10 mouse cellular contexts compared by ENCODE assay signal in the genomic region with DNA sequence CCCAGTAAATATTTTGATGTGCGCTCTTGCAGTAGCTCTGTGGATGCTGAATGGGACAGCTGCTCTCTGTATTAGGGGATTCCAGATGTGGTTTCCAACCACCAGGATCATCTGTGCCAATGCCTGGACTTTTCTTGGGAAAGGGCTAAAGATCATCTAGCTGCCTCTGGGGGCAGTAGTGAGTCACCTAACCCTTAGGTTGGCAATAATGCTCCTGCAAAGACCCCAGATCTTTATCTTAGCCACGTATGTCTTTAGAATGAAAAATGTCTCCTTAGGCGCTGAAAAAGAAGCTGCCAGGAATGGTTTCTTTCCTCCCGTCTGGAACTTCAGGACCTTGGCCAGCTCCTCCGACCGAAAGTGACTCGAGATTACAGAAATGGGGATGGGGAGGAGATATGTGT. TPM values are rescaled to one million over a fixed set of nuclear protein-coding genes. Genes with fewer than 3 reads are reported as not detected.
DNase-seq lines count a peak whose midpoint lies in the region; ATAC-seq and TF ChIP-seq lines count a peak whose summit lies in the region.
"Had no signal": no experiment of that assay in that cellular context is flagged by ENCODE, and none has a peak within 500 bp of the region (broad histone marks: within the 10 kb centered on the region; RNA-seq: fewer than 3 reads in every experiment).

No protein-coding gene starts in this region.

- H3K36me3 ChIP-seq in kidney, embryonic 16.5 days (ENCODE audit: insufficient read depth, low read length) = no peaks in the 10 kb centered on the region
- H3K36me3 ChIP-seq in forebrain, postnatal 0 days (ENCODE audit: insufficient read depth) = no peaks in the 10 kb centered on the region
- H3K36me3 ChIP-seq: heart, embryonic 15.5 days had no signal

- H3K4me3 ChIP-seq in kidney, embryonic 16.5 days (ENCODE audit: low read length) = no peak overlapping the region
- H3K4me3 ChIP-seq in forebrain, postnatal 0 days (ENCODE audit: low read depth, low read length) = no peak overlapping the region
- H3K4me3 ChIP-seq: heart, embryonic 15.5 days had no signal

- H3K4me1 ChIP-seq in kidney, embryonic 16.5 days (ENCODE audit: insufficient read depth, low read length) = no peaks in the 10 kb centered on the region
- no peaks in the 10 kb centered on the region for H3K4me1 ChIP-seq in forebrain, postnatal 0 days (ENCODE audit: insufficient read depth)
- H3K4me1 ChIP-seq: heart, embryonic 15.5 days had no signal

- no peak overlapping the region for H3K4me2 ChIP-seq in kidney, embryonic 16.5 days (replicated peaks; ENCODE audit: low read depth, low read length)
- no peak overlapping the region for H3K4me2 ChIP-seq in forebrain, postnatal 0 days (ENCODE audit: low read depth)
- H3K4me2 ChIP-seq: heart, embryonic 15.5 days had no signal

- peak; percentile 58 for TF ChIP-seq CTCF in forebrain, postnatal 0 days (IDR thresholded peaks at IDR 0.05; ENCODE audit: low read depth)

- H3K27me3 ChIP-seq in kidney, embryonic 16.5 days (ENCODE audit: insufficient read depth, low read length) = peaks cover 36% of the 10 kb centered on the region
- H3K27me3 ChIP-seq in forebrain, postnatal 0 days (ENCODE audit: insufficient read depth, low read length) = peaks cover 13% of the 10 kb centered on the region; the same call in 1 of the 2 replicates

- peak; percentile 17 to 29 for DNase-seq in adrenal gland, adult 18-20 months (ENCODE audit: low spot score in 2 of 2)
- no peak for DNase-seq in adrenal gland, adult 8-10 months
- DNase-seq in kidney, adult 9 months = peak; percentile 8
- DNase-seq in R1 (ENCODE audit: low read depth, low spot score) = peak; percentile 59
- DNase-seq in forebrain, postnatal 0 days = peak; percentile 50
- DNase-seq in thymus, postnatal 25 days = no peak

- H3K9me3 ChIP-seq in kidney, embryonic 16.5 days (ENCODE audit: low read length) = no peaks in the 10 kb centered on the region
- H3K9me3 ChIP-seq in forebrain, postnatal 0 days (ENCODE audit: low read length) = no peaks in the 10 kb centered on the region
- H3K9me3 ChIP-seq: heart, embryonic 15.5 days had no signal

- H3K9ac ChIP-seq in kidney, embryonic 16.5 days (replicated peaks; ENCODE audit: low read length) = no peak overlapping the region
- H3K9ac ChIP-seq in forebrain, postnatal 0 days = no peak overlapping the region
- H3K9ac ChIP-seq: heart, embryonic 15.5 days had no signal

- H3K27ac ChIP-seq in kidney, embryonic 16.5 days (ENCODE audit: low read length) = no peak overlapping the region
- no peak overlapping the region for H3K27ac ChIP-seq in forebrain, postnatal 0 days (ENCODE audit: low read depth, low read length)
- H3K27ac ChIP-seq: heart, embryonic 15.5 days had no signal

- ATAC-seq in kidney, embryonic 16.5 days (ENCODE audit: low FRiP score, low TSS enrichment) = no peak
- ATAC-seq in forebrain, postnatal 0 days = peak; percentile 64
- no peak for ATAC-seq in erythroblast, adult 5-6 weeks (replicated peaks; ENCODE audit: low FRiP score, poor library complexity, severe bottlenecking)

- 4% methylated on average over 7 of the region's 7 CpGs for WGBS in kidney, embryonic 16.5 days
- WGBS in forebrain, postnatal 0 days = 8% methylated on average over 7 of the region's 7 CpGs

RNA-seq across cellular contexts. Expression of a gene that starts 0.7 kb away (rescaled TPM):
- total RNA-seq in adrenal gland, adult 18-20 months (2021) = not detected
- under 1 TPM in 1 of 4 experiments, not detected in 3; 0.10 TPM for total RNA-seq in adrenal gland, adult 8-10 months (2022)
- polyA plus RNA-seq in kidney, embryonic 16.5 days (2015; fragmentation: Nextera tagmentation; extraction: Ambion mirVana) = not detected in 2 replicates
- 1.5 and 1.9 TPM in 2 replicates for total RNA-seq in forebrain, postnatal 0 days (2014; rRNA removed)
- 1.9 TPM in 2 replicates for polyA plus RNA-seq in forebrain, postnatal 0 days (2015; fragmentation: Nextera tagmentation; extraction: Ambion mirVana)
- total RNA-seq in erythroblast, adult 5-6 weeks (2015; ENCODE audit: low replicate concordance) = not detected in 2 replicates
- not detected in 2 replicates for total RNA-seq in erythroblast, adult 5-6 weeks (2017; ENCODE audit: low replicate concordance)
- polyA plus RNA-seq: heart, embryonic 15.5 days; lung, embryonic 16.5 days had no signal

RNA-seq across cellular contexts. Expression of a gene that starts 17.6 kb away (rescaled TPM):
- total RNA-seq in adrenal gland, adult 18-20 months (2021) = under 1 TPM; 0.06 to 0.46 TPM
- total RNA-seq in adrenal gland, adult 8-10 months (2022) = 1 to 10 TPM in 3 of 4 experiments, under 1 TPM in 1; 0.92 to 2.9 (median 1.5) TPM
- 0.12 TPM in 1 of 2 replicates, not detected in the other for polyA plus RNA-seq in kidney, embryonic 16.5 days (2015; fragmentation: Nextera tagmentation; extraction: Ambion mirVana)
- total RNA-seq in forebrain, postnatal 0 days (2014; rRNA removed) = 24.3 and 35.8 TPM in 2 replicates
- 3.8 and 5.5 TPM in 2 replicates for polyA plus RNA-seq in forebrain, postnatal 0 days (2015; fragmentation: Nextera tagmentation; extraction: Ambion mirVana)
- not detected in 2 replicates for total RNA-seq in erythroblast, adult 5-6 weeks (2015; ENCODE audit: low replicate concordance)
- not detected in 2 replicates for total RNA-seq in erythroblast, adult 5-6 weeks (2017; ENCODE audit: low replicate concordance)

Comparison
In these comparisons a context has a peak if more than half of its experiments do, and no peak if none do; other contexts are left out.
1. DNase-seq: peak in adrenal gland, adult 18-20 months (2 of 2), kidney, adult 9 months (single experiment), R1 (single experiment) and forebrain, postnatal 0 days (single experiment); none in adrenal gland, adult 8-10 months (single experiment) and thymus, postnatal 25 days (single experiment).